Mouse (Mus musculus): ENCODE data around the gene Pde4dip.

DNA sequence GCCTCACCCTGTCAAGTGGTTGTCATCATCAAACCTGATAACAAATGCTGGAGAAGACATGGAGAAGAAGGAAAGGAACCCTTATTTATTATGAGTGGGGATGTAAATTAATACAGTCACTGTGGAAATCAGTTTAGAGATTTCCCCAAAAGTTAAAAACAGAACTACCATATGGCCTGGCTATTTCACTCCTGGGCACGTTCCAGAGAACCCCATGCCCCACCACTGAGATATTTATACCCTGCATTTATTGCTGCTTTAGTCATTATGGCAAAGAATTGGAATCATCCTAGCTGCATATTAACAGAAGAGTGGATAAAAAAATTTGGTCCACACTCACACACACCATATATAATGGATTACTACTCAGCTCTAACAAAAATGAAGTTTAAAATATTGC, 98.4 kb downstream of the Pde4dip start:
- TF ChIP-seq CTCF (IDR thresholded peaks at IDR 0.05; ENCODE audit: borderline replicate concordance, control insufficient read depth, extremely low read depth, insufficient read depth, low read length, poor library complexity) (no peak), POLR2A (IDR thresholded peaks at IDR 0.05; ENCODE audit: control insufficient read depth, extremely low read depth, insufficient read depth, low read length, poor library complexity) (no peak)
